Mouse (Mus musculus): ENCODE measurements around the gene Abhd14b.

GRCm38 (mm10) chr9:106454071-106454761 lies 7.0 kb downstream of the Abhd14b start:
- TF ChIP-seq CTCF (IDR thresholded peaks at IDR 0.05; ENCODE audit: extremely low read depth, insufficient read depth, insufficient read length, insufficient replicate concordance): no peak
- no peak for TF ChIP-seq POLR2A (IDR thresholded peaks at IDR 0.05; ENCODE audit: low read depth, low read length)
